Mouse (Mus musculus): ENCODE results near the gene Gm20831.
"Not testable (repeated sequence)": the region's sequence is repeated elsewhere in the genome, so short reads cannot be mapped to it uniquely, and the experiment has no call there.

Gene Gm20831

DNA sequence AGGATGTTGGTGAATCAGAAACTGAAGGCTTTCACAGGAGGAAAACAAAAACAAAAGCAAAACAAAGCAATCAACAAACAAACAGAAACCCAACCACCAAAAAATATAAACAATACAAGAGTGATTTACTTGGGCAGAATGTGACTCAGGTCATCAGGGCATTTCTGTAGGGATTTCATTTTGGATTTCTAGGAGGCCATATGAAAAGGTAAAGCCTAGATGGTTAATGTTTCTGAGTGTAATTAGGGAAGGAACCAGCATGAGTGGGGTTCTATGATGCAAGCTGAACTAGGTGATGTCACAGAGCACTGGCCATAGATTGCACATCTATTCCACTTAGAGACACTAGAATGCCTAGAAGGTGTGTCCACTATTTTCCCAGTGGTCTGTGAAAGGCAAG lies at the start of gene Gm20831, which contains the start of gene Gm20772:
Gene Gm20831, plus strand, starts transcription at position 301 of the 400 bp plus-strand sequence.
Gene Gm20772, plus strand, starts transcription at position 301 of the 400 bp plus-strand sequence.
- not testable (repeated sequence) for DNase-seq

DNA sequence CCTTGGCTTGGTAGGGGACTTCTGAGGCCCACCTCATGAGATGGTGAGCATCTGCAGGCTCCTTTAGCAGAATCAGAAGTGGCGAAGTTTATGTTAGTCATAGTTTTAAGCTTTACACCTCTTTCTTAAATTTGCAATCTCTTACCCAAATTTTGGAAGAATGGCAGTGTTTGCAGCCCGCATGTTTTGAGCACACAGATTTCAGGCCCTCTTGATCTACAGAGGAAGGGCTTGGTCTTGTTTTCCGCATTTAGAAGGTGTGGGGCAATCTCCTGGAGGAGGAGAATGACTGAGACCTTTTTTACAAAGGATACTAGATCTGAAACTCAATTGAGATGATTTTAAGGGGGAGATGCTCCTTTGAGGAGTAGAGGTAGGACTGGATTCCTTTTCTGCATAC lies 28.4 kb upstream of the Gm20831 start, which contains the start of gene Gm21904:
Gene Gm21904, minus strand, starts transcription at position 101 of the 400 bp plus-strand sequence.
- not testable (repeated sequence) for DNase-seq

DNA sequence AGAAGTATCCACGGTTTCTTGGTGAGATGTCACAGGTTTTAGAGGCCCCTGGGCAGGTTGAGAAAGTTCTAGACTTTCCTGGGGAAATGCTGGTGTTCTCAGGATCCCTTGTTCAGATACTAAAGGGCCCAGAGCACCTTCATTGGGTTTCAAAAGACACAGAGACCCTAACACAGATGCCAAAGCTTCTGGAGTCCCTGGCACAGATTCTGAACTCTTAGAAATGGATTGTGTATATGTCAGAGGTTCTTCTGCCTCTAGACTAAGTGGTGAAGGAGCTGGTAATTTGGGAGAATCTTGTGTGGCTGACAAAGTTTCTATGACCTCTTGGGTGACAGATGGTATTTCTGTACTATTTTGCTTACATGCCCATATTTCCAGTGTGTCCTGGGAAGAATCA lies 62.7 kb downstream of the Gm20831 start, which contains the start of gene Srsy:
Gene Srsy, minus strand, starts transcription at position 101 of the 400 bp plus-strand sequence.
- not testable (repeated sequence) for DNase-seq
